Mouse (Mus musculus): ENCODE results near the gene Kcnk1. TPM values are rescaled to one million over a fixed set of nuclear protein-coding genes. Genes with fewer than 3 reads are reported as not detected.

Kcnk1 gene
- polyA plus RNA-seq, 1 experiment from 2014 or later = 2.0 TPM

Other genes with a start within 250 kb of the Kcnk1 start
- gene Pcnx2, start 96.9 kb upstream of the Kcnk1 start, polyA plus RNA-seq (2015; fragmentation: Nextera tagmentation; extraction: Ambion mirVana) = 0.15 and 0.22 TPM in 2 replicates
- 0.13 and 0.29 TPM in 2 replicates for gene Map3k21, start 84.7 kb upstream of the Kcnk1 start, polyA plus RNA-seq (2015; fragmentation: Nextera tagmentation; extraction: Ambion mirVana)